Mouse (Mus musculus): Measurements from ENCODE around the gene Pcolce.
"Not testable (repeated sequence)": the region's sequence is repeated elsewhere in the genome, so short reads cannot be mapped to it uniquely, and the experiment has no call there.

The Pcolce gene

DNA sequence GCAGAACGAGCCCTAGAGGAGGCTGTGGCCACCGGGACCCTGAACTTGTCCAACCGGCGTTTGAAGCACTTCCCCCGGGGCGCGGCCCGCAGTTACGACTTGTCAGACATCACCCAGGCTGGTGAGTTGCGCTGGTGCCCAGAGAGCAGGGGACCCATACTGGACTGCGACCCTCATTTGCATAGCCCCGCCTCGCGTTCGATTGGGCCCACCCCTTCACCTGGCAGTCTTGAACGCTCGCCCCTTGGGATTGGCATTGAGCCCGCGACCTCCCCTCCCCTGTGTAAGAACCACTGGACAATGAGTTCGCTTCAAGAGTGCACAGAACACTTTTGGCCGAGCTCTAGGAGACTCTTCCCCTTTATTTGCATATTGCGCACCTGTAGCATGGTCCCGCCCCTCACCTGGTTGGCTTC lies 15.7 kb upstream of the Pcolce start:
- no peak for DNase-seq (ENCODE audit: low spot score in 2 of 2)

DNA sequence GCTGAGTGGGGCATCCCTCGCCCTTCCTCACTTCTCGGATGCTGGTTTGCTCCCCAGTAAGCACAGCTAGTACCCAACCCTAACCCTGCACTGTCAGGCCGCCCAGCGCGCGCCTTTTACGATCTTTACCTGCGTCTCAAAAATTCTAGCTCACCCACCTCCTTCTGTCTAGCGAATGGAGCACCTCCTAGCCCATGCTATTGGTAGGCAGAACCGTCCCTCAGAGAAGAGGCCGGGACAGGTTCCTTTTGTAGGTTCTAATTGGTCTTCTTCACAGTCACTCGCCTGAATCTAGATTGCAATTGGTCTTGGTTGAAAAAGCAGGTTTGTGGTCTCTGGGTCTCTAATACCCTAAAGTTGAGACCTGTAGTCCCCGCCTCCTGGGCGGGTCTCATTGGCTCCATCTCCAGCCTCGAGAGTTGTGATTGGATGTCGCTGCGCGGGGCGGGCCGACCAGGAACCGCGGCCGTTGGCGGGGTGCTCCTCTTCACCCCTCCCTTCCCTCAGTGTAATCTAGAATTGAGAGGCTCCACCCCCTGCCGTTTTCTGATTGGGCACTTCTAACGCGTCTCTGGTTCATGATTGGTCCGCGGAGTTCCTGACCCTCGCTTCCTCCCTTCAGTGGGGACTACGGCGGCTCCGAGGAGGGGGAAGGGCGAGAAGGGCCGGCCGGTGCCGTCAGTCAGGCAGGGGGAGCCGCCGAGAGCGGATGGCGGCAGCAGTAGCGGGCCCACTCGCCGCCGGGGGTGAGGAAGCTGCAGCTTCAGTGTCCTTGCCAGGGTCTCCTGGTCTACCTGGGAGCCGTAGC lies 15.1 kb upstream of the Pcolce start, which contains the start of the genes Fbxo24, Lrch4 and Gm20605:
TSS of gene Fbxo24 (minus strand) at position 505 of the 808 bp plus-strand sequence.
TSS of gene Lrch4 (plus strand) at position 624 of the 808 bp plus-strand sequence.
TSS of gene Gm20605 (plus strand) at position 678 of the 808 bp plus-strand sequence.
- peak; percentile 99 to 100 for DNase-seq (ENCODE audit: low spot score in 2 of 2)

DNA sequence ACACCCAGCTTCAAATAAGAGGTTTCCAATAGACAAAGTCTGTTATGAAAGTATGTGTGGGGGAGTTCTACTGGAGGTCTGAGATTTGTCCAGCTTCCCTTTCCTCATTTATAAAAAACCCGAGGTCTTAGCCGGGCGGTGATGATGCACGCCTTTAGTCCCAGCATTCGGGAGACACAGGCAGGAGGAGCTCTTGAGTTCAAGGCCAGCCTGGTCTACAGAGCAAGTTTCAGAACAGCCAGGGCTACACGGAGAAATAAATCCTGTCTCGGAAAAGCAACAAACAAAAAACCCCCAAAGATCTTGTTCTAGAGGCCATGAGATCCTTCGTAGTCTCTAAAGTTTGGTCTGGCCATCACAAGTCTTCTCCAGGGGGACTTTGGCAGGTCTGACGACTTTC lies 14.4 kb upstream of the Pcolce start:
- peak in 1 of 2 experiments; percentile 10 for DNase-seq (ENCODE audit: low spot score in 2 of 2)

DNA sequence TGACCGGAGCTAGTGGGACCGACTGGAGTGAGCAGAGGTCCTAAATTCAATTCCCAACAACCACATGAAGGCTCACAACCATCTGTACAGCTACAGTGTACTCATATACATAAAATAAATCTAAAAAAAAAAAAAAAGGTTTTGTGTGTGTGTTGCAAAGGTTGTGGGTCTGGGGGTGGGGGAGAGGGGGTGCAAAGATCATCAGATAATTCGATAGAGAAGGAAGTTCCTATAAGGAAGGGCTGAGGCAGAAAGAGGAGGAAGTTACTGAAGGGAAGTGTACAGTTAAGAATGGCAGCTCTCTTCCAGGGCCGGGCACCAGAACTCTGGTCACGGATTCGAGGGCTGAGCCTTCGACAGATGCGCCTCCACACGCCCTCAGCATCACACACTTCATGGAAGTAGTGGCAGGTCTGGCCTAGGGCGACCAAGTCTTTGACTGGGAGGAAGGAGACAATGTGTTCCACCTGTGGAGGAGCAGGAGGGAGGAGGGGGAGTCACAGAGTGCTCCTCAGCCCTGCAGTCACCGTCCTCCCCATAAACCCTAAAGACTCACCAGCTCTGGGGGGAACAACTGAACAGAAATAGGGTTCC lies 10.4 kb upstream of the Pcolce start:
- no peak for DNase-seq (ENCODE audit: low spot score in 2 of 2)

DNA sequence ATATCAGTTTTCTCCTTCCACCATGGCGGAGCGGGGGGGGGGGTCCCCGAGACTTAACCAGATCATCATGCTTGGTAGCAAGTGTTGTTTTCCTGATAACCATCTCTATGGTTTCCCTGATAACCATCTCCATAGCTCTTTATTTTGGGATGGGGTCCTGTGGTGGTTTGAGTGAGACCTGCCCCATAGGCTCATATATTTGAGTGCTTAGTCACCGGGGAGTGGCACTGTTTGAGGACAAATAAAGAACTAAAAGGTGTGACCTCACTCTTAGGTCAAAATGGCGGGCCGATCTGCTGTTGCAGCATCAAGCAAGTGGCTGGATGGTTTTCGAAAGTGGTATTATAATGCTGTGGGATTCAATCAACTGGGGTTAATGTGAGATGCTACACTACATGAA lies 1.8 kb upstream of the Pcolce start:
- DNase-seq (ENCODE audit: low spot score in 2 of 2): no peak

DNA sequence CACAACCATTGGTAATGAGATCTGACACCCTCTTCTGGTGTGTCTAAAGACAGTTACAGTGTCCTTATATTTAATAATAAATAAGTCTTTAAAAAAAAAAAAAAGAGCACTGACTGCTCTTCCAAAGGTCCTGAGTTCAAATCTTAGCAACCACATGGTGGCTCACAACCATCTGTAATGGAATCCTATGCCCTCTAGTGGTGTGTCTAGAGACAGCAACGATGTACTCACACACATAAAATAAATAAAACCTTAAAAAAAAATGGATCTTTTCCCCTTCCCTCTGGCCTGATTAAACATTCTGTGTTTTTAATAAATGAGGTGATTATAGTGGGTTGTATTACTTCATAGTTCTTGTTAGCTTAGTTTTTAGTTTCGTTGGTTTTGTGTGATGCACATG lies 1.3 kb upstream of the Pcolce start:
- DNase-seq (ENCODE audit: low spot score in 2 of 2): not testable (repeated sequence)

DNA sequence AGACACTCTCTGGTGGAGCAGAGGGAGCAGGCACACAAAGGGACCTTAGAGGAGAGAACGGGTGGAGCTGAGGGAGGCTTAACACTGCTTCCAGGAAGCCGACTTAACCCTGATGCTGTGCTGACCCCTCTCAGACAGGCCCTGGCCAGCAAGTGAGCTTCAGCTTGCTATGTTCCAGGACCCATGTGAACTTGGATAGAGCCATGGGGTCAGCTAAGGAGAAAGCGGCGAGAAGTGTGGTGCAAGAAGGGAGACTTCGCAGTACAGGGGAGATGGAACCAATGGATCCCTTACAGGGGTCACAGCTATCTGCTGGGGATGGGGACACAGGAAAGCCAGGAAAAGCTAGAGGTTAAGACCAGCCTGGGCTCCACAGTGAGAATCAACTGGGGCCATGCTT lies 508 bp downstream of the Pcolce start:
- DNase-seq (ENCODE audit: low spot score in 2 of 2): no peak

DNA sequence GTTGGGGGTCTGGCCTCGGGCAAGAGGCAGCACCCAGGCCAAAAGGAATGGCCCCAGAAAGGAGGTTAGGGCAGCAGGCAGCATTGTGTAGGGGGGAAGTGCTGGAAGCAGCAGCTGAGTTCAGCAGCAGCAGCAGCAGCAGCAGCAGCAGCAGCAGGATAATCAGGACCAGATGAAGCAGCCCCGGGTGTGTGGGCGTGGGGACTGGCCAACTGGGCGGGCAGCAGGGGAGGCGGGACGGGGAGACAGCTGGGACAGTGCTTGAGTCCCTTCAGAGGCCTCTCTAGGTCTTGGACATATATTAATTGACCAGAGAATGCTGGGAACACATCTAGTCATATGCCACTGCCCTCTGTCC lies 2.4 kb downstream of the Pcolce start:
- DNase-seq (ENCODE audit: low spot score in 2 of 2): no peak

DNA sequence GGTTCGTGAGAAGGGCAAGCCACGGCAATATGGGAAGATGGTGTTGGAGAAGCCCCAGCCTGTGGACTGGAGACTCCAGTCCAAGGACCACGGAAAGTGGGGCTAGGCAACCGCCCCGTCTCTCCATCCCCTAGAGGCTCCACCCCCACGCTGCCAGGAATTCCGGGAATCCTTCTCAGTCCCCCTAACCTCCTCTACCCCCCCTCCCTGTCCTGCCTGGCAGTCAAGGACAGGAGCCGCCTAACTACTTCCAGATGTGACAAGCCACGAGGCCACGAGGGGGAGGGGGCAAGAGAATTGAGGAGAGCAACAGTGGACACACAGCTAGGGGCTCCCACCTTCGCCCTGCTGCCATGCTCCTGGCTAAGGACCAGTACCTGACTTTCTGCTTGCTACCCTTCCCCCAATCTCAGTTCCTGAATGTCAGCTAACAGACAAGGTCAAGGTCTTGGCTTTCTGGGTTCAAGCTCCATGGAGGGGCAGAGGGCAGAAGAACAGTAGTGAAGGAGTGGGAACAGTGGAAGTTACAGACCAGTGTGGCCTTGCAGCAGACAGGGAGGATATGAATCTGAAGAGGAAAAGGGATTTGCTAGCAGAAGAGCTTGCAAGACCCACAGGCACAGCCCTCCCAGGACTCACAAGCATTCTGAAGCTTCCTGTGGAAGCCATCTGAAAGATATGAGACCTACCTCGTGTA lies 2.9 kb downstream of the Pcolce start:
- no peak for DNase-seq (ENCODE audit: low spot score in 2 of 2)

DNA sequence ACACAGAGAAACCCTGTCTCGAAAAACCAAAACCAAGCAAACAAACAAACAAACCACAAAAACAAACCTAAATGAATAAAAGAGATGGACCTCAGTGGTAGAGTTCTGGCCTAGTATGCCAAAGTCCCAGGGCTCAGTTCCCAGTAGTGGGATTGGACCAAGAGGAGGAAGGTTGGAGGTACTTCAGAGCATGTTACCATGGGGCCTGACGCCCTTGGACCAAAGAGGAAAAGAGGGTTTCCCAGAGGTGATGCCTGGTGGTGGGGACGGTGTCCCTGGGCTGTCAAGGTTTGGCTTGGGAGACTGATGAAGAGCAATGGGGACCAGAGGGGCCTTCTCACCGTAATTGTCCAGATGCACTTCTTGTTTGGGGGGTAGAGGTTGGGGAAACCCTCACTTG lies 3.5 kb downstream of the Pcolce start:
- no peak for DNase-seq (ENCODE audit: low spot score in 2 of 2)

DNA sequence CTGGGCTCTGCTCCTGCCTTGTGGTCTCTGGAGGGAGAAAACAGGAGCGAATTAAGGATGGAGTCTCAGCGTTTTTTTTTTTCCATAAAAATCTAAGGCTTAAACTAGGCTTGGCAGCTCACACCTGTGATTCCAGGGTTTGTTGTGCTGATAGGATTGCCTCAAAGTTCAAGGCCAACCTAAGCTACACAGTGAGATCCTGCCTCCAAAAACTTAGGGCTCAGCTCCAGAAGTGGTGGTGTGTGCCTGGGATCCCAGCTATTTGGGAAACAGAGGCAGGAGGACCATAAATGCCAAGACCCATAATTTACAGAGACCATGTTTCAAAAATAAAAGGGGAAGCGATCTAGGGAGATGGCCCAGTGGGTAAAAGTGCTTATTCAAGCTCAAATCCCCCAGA lies 4.3 kb downstream of the Pcolce start:
- no peak for DNase-seq (ENCODE audit: low spot score in 2 of 2)

DNA sequence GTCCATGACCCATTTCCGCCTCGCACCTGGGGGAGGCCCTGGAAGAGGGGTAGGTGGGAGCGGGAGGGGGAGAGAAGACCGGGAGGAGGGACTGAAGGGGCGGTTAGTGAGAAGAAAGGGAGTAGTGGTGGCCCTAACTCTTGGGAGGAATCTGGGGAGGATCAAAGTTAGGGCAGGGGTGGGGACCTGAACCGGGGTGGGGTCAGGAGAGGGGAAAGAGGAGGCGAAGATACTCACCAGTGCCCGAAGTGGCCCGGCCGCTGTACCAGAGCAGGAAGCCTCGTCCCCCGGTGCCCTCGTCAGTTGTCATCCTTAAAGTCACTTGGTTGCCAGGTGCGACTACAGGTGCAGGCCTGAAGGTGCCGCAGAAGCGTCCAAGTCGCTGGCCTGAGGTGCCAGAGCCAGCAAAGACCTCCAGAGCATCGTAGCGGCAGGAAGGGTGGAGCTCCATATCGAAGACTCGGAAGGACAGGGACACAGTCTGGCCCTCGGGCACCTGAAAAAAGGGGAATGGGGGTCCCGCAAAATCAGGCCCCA lies 4.9 kb downstream of the Pcolce start:
- no peak for DNase-seq (ENCODE audit: low spot score in 2 of 2)

DNA sequence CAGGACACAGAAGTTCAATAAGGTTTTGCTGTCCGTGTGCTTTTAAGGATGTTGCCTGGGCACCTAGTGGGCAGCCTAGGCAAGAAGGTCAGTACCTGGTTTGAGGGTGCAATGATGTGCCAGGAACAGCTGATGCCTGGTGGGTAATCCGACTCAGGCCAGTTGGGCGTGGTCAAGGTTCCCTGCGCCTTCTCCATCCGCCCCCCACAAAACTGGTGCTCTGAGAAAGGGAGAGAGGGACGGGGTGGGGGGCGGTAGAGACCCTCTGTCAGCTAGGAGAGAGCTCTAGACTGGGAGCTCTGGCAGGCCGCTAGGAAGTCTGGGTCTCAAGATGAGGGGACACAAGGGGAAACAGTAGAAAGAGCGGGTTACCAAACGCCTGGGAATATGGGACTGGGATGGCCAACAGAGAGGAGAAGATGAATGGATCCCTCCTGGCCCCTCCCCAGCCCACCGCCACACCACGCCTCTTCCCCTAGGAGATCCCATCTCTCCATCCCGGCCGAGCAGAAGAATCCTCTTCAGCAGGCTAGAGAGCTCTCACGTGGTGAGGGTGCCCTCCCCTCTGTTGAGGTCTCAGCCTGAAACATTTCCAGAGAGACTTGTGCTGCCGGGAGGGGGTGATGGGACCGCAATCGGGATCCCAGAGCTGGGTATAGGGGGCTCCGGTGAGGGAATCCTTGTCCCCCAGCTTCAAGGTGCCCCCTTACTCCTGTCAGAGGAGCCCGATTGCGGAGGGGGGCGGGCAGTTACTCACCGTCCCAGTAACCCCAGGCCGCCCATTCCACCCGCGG lies 5.5 kb downstream of the Pcolce start:
- DNase-seq (ENCODE audit: low spot score in 2 of 2): no peak

DNA sequence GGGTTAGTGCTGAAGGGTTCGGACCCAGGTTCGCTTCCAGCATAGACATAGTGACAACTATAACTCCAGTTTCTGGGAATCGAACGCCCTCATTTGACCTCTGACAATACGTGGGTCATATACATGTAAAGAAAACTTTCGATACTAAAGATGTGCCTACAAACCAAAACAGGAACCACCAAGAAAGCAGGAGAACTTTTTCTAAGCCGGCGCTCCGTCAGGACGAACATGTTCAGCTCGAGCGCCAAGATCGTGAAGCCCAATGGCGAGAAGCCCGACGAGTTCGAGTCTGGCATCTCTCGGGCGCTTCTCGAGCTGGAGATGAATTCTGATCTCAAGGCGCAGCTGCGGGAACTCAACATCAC lies 12.2 kb downstream of the Pcolce start:
- no peak for DNase-seq (ENCODE audit: low spot score in 2 of 2)

DNA sequence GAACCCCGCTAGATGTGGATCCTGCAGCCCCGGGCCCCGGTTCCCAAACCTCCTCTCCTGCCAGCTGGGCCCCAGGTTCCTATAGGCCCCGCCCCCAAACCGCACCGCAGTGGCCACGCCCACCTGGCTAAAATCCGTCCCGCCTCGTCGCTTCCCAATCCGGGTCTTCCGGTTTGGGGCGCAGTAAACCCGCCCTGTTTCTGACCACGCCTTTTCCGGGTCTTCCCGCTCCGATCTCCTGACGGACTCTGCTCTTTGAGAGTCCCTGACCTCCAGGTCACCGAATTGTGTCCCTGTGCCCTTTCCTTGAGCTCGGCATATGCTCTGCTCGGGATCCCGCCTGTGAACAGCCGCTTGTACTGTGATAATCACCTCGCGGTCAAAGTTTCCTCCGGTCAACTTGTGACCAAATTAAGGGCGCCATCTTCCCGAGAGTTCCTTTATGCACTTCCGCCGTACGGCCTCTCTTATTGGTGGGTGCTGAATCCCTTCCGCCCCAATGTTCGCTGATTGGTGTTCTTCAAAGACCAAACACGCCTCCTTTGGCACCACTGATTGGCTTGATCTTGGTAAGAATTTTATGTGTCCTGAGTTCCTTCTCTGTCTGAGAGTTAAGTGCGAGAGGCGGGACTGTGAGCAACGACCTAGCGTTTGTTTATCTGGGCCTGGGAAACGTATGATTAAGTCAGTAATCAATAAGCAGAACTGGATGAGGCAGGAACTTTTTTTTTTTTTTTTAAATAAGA lies 12.8 kb downstream of the Pcolce start, which contains the start of gene Mospd3:
TSS of gene Mospd3 (minus strand) at position 440 of the 746 bp plus-strand sequence.
- peak; percentile 96 for DNase-seq (ENCODE audit: low spot score in 2 of 2)

DNA sequence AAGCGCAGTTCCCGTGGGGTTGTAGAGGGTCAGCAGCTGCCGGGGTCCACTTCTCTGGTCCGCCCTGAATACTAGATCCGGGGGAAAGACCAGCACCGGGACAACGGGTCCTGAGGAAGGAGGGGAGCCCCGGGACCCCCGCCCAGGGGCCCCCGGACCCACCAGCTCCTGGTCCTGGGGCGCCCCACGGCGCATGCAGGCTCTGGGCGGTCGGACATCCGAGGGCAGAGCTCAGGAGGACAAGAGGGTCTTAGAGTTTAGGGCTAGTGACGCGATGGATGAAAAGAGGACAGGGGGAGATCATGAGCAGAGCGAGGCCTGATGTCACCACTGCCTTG lies 13.3 kb downstream of the Pcolce start:
- DNase-seq (ENCODE audit: low spot score in 2 of 2): no peak

DNA sequence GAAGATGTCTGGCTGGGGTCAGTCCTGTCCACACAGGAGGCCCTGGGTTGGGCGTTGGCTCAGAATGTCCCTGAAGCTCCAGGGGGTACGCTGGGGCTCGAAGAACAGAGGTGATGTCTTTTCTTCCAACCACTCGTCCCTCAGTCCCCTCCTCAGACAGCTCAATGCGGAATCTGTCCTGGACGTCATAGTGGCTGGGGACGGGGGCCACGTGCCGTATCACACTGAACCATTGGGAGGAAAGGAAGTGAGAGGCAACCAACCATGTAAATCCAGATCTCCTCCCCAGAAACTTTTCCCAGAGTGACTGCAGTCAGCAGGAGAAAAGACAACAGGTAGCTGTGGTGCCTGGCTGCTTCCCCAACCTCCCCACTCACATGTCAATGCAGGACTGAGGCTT lies 14.0 kb downstream of the Pcolce start:
- no peak for DNase-seq (ENCODE audit: low spot score in 2 of 2)

DNA sequence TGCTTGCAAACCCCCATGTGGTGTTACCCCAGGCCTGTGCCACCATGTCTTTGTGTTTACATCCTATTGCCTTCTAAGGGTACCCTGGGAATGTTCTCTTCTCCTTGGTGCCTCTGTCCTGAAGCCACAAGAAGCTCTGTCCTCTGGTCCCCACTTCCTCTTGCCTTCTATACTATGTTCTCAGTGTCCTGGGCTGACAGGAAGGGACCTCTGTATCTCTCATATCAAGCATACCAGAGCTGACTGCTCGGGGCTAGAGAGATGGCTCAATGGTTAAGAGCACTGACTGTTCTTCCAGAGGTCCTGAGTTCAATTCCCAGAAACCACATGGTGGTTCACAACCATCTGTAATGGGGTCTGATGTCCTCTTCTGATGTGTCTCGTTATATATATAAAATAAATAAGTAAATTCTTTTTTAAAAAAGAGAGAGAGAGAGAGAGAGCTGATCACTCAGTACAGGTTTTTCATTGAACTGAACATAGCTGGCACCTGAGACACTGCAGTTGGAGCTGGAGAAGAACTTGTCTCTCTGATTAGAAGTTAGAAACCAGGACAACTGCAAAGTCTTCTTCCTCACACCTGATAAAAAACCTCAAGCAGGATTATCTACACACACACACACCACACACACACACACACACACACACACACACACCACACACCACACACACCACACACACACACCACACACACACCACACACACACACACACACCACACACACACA lies 15.3 kb downstream of the Pcolce start:
- no peak for DNase-seq (ENCODE audit: low spot score in 2 of 2)

DNA sequence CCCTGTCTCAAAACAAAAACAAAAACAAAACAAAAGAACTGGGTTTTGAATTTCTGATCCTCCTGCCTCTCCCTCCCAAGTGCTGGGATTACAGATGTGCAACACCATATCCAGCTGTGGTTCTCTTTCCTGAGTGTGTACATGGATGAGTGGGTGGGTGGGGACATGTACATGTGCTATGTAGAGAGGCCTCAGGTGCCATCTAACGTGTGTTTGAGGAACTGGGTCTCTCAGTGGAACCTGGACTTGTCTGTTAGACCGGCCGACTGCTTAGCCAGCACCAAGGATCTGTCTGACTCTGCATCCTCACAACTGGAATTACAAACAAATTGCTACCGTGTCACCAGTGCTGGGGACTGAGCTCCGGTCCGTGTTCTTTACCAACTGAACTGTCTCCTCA lies 16.0 kb downstream of the Pcolce start:
- DNase-seq (ENCODE audit: low spot score in 2 of 2): no peak

DNA sequence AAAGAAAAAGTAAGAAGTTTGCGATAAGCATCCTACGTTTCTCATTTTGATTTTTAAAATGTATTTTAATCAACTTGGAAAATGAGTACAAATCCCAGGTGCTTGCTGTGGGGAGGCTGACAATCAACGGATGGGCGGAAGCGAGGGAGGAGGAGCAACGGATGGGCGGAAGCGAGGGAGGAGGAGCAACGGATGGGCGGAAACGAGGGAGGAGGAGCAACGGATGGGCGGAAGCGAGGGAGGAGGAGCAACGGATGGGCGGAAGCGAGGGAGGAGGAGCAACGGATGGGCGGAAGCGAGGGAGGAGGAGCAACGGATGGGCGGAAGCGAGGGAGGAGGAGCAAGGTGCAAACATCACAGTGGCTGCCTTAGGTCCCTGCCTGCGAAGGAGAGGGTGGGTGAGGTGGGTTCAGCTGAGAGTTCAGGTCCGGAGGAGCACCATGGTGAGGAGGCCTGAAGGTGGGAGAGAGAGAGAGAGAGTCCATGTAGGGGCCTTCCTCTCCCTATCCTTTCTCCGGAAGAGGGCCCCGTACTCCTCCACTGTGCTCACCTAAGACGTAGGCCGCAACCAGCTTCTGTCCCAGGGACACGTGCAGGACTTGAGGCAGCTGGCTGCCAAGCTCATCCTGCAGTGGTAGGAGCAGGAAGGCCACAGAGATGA lies 16.9 kb downstream of the Pcolce start:
- DNase-seq (ENCODE audit: low spot score in 2 of 2): peak; percentile 62 to 68

All from natural killer cell, adult 2 months (primary cell).